Mouse (Mus musculus) kidney, embryonic 15.5 days (tissue): Measurements from ENCODE around the gene Mctp1. TPM values are rescaled to one million over a fixed set of nuclear protein-coding genes. Genes with fewer than 3 reads are reported as not detected.

Experiments
- ATAC-seq: fragments of 200-750 bp; cut with Nextera tagmentation; replicated peaks from 2 replicates; pipeline ENCODE4 v1.8.0; 2017; ENCODE audit warnings: moderate TSS enrichment; ENCODE audit not compliant: low FRiP score
- H3K27ac ChIP-seq: fragments of 300-500 bp; sonication (generic); 2 replicates; pipeline ENCODE4 v1.5.1; 2015; ENCODE audit warnings: mild to moderate bottlenecking, inconsistent platforms
- H3K27me3 ChIP-seq: fragments of 300-500 bp; sonication (generic); 2 replicates; pipeline ENCODE4 v1.6.1; 2015; ENCODE audit warnings: inconsistent platforms
- H3K36me3 ChIP-seq: fragments of 300-500 bp; sonication (generic); 2 replicates; pipeline ENCODE4 v1.6.1; 2015; ENCODE audit warnings: inconsistent platforms
- H3K4me1 ChIP-seq: fragments of 300-500 bp; sonication (generic); 2 replicates; pipeline ENCODE4 v1.6.1; 2015; ENCODE audit warnings: inconsistent platforms
- H3K4me2 ChIP-seq: fragments of 300-500 bp; sonication (generic); 2 replicates; pipeline ENCODE4 v1.6.1; 2015; ENCODE audit warnings: moderate library complexity, mild to moderate bottlenecking, inconsistent platforms
- H3K4me3 ChIP-seq: fragments of 300-500 bp; sonication (generic); replicated peaks from 2 replicates; pipeline ENCODE4 v1.5.1; 2015; ENCODE audit warnings: mild to moderate bottlenecking, inconsistent platforms
- H3K9ac ChIP-seq: fragments of 300-500 bp; sonication (generic); 2 replicates; pipeline ENCODE4 v1.6.1; 2015; ENCODE audit warnings: mild to moderate bottlenecking, inconsistent platforms
- H3K9me3 ChIP-seq: fragments of 300-500 bp; sonication (generic); replicated peaks from 2 replicates; pipeline ENCODE4 v1.6.1; 2016; ENCODE audit warnings: inconsistent platforms
- WGBS: fragments of 180-500 bp; shearing (Covaris S2); methylation state at CpG from one replicate; pipeline ENCODE4 v1.1.7; 2015; ENCODE audit warnings: mixed read lengths; 5-methylcytosine and 5-hydroxymethylcytosine counted together
- polyA plus RNA-seq: library from polyadenylated mRNA; unstranded; fragments of >200 nt; fragmentation: Nextera tagmentation; extraction: Ambion mirVana; gene quantifications from 2 replicates; pipeline ENCODE4 v1.2.1, GENCODE M21; 2015

Mctp1 gene
- polyA plus RNA-seq, 1 experiment from 2014 or later = 0.30 TPM

DNA sequence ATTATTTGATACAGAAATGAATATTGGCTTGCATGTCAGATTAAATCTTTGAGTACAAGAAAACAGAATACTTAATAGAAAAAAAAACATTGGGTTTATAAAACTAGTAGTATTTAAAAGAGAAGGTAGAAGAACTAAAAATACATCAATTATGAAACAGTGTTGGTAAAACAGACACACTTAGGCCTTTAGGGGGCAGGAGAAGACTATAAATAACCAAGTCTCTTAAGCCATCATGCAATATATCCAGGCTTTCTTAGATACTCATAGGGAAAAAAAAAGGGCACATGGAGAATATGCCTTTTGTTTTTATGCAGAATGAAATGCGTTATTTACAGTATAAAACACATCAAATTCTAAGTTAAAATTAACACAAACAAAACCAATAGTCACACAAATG is 661.0 kb downstream of the Mctp1 start:
- no peak for ATAC-seq
- H3K9me3 ChIP-seq = no peaks in the 10 kb centered on the region
- 88% methylated on average over 1 of the region's 1 CpGs for WGBS
- H3K4me3 ChIP-seq = no peak overlapping the region
- H3K27ac ChIP-seq = no peak overlapping the region
- peaks cover 18% of the 10 kb centered on the region for H3K36me3 ChIP-seq
- no peaks in the 10 kb centered on the region for H3K4me1 ChIP-seq
- no peak overlapping the region for H3K4me2 ChIP-seq
- no peaks in the 10 kb centered on the region for H3K27me3 ChIP-seq
- no peak overlapping the region for H3K9ac ChIP-seq

DNA sequence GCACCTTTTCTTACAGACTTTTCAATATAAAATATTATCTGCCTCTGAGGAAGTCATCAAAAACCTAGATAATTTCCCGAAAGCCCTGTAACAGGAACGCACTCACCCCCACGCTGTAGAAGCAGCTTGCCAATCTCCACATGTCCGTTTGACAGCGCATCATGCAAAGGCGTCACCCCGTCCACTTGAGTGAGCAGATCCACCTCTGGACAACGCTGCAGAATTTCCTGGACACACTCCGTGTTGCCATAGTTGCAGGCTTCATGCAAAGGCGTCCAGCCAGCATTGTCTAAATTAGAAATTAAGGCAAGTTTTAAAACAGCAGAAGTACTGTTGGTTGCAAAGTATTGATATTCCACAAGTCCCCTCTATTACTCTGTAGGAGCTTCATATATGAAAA is 662.1 kb downstream of the Mctp1 start:
- ATAC-seq = no peak
- WGBS = 86% methylated on average over 10 of the region's 10 CpGs
- Histone ChIP-seq H3K4me1 (no peaks in the 10 kb centered on the region), H3K36me3 (peaks cover 18% of the 10 kb centered on the region), H3K9me3 (no peaks in the 10 kb centered on the region), H3K27me3 (no peaks in the 10 kb centered on the region), H3K4me3 (no peak overlapping the region), H3K4me2 (no peak overlapping the region), H3K9ac (no peak overlapping the region), H3K27ac (no peak overlapping the region)

DNA sequence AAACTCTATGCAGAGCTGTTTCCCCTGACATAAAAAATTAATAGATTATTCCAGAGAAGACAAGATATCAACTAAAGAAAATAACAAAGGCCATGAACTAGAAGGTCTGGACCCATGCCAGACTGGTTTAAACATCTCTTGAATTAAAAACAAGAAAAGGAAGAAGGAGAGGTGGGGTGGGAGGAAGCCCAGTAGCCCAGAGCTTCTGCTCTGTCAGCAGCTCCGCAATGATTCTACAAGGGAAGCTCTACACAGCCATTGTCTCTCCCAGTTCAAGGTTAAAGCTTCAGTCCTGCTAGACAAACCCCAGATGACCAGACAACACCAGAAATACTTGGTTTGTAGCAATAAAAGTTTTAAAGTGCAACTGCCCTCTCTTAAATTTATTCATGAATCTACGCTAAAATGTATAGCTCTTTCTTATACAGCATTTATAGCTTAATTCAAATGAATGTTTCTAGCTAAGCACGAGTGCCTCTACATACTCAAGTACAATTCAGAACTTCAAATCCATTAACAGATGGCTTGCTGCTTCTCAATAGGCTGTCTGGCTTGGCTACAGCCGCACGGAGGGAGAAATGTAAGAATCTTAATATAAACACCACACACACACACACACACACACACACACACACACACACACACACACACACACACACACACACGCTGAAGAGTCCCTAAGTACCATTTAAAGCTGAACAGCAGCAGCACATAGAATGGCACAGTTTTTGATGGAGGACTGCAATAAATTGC is 663.0 kb downstream of the Mctp1 start:
- Histone ChIP-seq H3K9ac (no peak overlapping the region), H3K9me3 (no peaks in the 10 kb centered on the region), H3K27me3 (no peaks in the 10 kb centered on the region), H3K4me1 (no peaks in the 10 kb centered on the region), H3K4me3 (no peak overlapping the region), H3K27ac (no peak overlapping the region), H3K4me2 (no peak overlapping the region), H3K36me3 (peaks cover 17% of the 10 kb centered on the region)
- no peak for ATAC-seq
- WGBS = 73% methylated on average over 6 of the region's 6 CpGs

DNA sequence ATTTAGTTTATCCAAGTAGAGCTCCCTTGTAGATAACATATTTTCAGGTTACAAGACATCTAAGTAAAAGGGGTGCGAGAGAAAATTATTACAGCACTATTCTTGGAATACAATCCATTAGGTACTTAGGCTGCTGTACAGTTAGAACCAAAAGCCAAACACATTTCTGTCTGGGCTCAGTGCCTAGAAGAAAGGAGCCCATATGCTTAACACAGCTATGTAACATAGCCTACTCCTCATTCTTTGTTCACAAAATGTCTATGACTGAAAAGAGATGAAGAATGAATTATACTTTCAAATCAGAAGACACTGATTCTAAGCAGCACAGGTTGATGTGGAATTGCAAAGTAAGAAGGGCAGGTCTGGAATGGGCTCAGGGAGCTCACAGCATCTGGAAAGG is 664.1 kb downstream of the Mctp1 start:
- peaks cover 12% of the 10 kb centered on the region for H3K36me3 ChIP-seq
- no peak overlapping the region for H3K4me2 ChIP-seq
- no peaks in the 10 kb centered on the region for H3K27me3 ChIP-seq
- ATAC-seq = no peak
- H3K9me3 ChIP-seq = no peaks in the 10 kb centered on the region
- 98% methylated on average over 1 of the region's 1 CpGs for WGBS
- no peak overlapping the region for H3K27ac ChIP-seq
- H3K9ac ChIP-seq = no peak overlapping the region
- H3K4me3 ChIP-seq = no peak overlapping the region
- no peaks in the 10 kb centered on the region for H3K4me1 ChIP-seq

DNA sequence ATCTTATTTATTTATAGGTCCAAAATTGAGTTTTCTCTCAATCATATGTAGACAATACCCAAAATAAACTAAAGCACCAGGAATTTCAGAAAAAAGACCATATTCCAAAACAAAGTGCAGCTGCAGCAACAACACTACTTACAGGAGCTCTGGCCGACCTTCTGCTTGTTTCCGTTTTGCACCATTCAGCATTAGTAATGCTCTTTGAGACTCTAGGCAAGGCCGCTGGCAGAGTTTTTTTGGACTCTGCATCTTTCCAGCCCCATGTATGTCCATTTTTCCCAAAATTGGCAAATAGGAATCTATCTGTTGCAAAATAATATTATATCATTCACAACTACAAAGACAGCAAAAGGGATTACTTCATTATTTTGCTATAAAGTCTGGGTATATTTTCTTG is 665.4 kb downstream of the Mctp1 start:
- no peak overlapping the region for H3K4me3 ChIP-seq
- H3K4me1 ChIP-seq = no peaks in the 10 kb centered on the region
- WGBS = 79% methylated on average over 3 of the region's 3 CpGs
- ATAC-seq = no peak
- H3K9ac ChIP-seq = no peak overlapping the region
- peaks cover 10% of the 10 kb centered on the region for H3K36me3 ChIP-seq
- H3K4me2 ChIP-seq = no peak overlapping the region
- H3K27ac ChIP-seq = no peak overlapping the region
- no peaks in the 10 kb centered on the region for H3K9me3 ChIP-seq
- H3K27me3 ChIP-seq = no peaks in the 10 kb centered on the region

DNA sequence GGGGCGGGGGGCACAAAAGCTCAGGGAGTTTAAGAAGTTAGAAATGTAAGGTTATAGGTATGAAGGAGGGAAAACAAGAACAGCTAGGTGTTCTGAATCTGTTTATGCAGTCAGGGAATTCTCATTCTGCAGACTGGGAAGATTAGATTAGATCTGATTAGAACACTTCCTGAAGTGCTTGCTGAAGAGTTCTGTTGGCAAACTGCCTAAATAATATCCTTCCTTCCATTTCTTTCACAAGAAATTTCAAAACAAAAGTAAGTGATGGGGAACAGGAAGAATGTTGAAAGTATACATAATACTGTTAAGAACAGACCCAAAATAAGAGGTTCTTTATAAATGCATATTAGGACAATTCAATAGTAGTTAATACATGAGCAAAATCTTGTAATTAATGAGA is 678.9 kb downstream of the Mctp1 start:
- ATAC-seq = no peak
- 87% methylated on average over 1 of the region's 1 CpGs for WGBS

DNA sequence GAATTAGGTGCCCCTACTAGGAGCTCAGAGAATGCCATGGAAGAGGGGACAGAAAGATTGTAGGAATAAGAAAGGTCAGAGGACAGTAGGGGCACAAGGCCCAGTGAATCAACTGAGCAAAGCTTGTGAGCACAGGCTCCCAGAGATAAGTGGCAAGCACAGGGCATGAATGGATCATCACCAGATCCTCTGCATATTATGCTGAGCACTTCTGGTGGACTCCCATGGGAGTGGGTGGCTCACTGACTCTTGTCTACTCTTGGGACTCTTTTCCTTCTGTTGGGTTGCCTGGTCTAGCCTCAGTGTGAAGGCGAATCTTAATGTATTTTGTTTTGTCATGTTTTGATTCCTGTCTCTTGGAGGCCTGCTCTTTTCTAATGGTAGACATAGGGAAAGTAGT is 684.5 kb downstream of the Mctp1 start:
- H3K4me2 ChIP-seq = no peak overlapping the region
- H3K27me3 ChIP-seq = no peaks in the 10 kb centered on the region
- no peak overlapping the region for H3K4me3 ChIP-seq
- no peak overlapping the region for H3K9ac ChIP-seq
- no peak overlapping the region for H3K27ac ChIP-seq
- H3K4me1 ChIP-seq = no peaks in the 10 kb centered on the region
- no peak for ATAC-seq
- no peaks in the 10 kb centered on the region for H3K9me3 ChIP-seq
- whole genome bisulfite sequencing = 96% methylated on average over 1 of the region's 1 CpGs
- peaks cover 5% of the 10 kb centered on the region; the same call in 1 of the 2 replicates for H3K36me3 ChIP-seq

More for the DNA sequence above, 678.9 kb downstream of the Mctp1 start:
- 0 out of 2 replicates have a peak, but pooled peaks cover 3% of the 10 kb centered on the region for H3K36me3 ChIP-seq
- no peak overlapping the region for H3K9ac ChIP-seq
- no peaks in the 10 kb centered on the region for H3K4me1 ChIP-seq
- no peak overlapping the region for H3K4me2 ChIP-seq
- no peaks in the 10 kb centered on the region for H3K9me3 ChIP-seq
- no peak overlapping the region for H3K27ac ChIP-seq
- H3K4me3 ChIP-seq = no peak overlapping the region
- H3K27me3 ChIP-seq = no peaks in the 10 kb centered on the region

DNA sequence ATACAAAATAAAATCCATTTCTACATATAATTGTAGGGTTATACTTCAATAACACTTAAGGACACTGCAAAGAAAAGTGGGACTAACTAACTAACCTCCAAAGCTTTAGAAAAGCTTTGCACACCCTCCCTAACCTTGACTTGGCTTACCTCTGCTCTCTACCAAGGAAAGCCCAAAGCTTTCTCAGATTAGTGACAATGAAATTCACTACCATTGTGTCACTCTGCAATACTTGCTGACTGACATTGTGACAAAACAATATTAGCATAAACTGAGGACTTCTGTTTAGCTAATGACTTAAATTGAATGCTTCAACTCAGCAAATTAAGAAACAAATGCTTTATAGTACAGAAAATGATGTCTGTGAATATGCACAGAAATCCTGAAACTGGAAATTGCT is 687.7 kb downstream of the Mctp1 start:
- H3K27me3 ChIP-seq = no peaks in the 10 kb centered on the region
- H3K9ac ChIP-seq = no peak overlapping the region
- peaks cover 21% of the 10 kb centered on the region for H3K36me3 ChIP-seq
- H3K9me3 ChIP-seq = peaks cover 5% of the 10 kb centered on the region; the same call in 1 of the 2 replicates
- ATAC-seq = no peak
- no peak overlapping the region for H3K4me3 ChIP-seq
- H3K27ac ChIP-seq = no peak overlapping the region
- H3K4me2 ChIP-seq = no peak overlapping the region
- H3K4me1 ChIP-seq = no peaks in the 10 kb centered on the region

Other genes starting within 250 kb of the Mctp1 start
- gene Fam81b, start 79.5 kb upstream of the Mctp1 start, polyA plus RNA-seq = not detected in 2 replicates